Mouse (Mus musculus): Measurements from ENCODE around the gene Gm26602.
A peak's percentile ranks its signal among the peaks of the same experiment; 100 is the strongest.

The Gm26602 gene

GRCm38 (mm10) chr10:79886054-79886453, 24.6 kb upstream of the Gm26602 start, which contains the start of gene Elane:
Gene Elane, plus strand, starts transcription at chr10:79886247.
- no peak for DNase-seq

- no peak for DNase-seq
These were observed 24.0 kb upstream of the Gm26602 start for GRCm38 (mm10) chr10:79886611-79887010.

GRCm38 (mm10) chr10:79889386-79889785, 21.3 kb upstream of the Gm26602 start:
- no peak for DNase-seq

- no peak for DNase-seq
These were observed 20.0 kb upstream of the Gm26602 start, which contains the start of gene Cfd for GRCm38 (mm10) chr10:79890670-79891069. Gene Cfd, plus strand, starts transcription at chr10:79890853.

- DNase-seq, result peak; percentile 74
These were observed 18.1 kb upstream of the Gm26602 start for GRCm38 (mm10) chr10:79892451-79893118.

GRCm38 (mm10) chr10:79896306-79896705, 14.3 kb upstream of the Gm26602 start:
- DNase-seq, result no peak

- no peak for DNase-seq
These were observed 13.8 kb upstream of the Gm26602 start for GRCm38 (mm10) chr10:79896814-79897213.

GRCm38 (mm10) chr10:79897316-79898245, 13.1 kb upstream of the Gm26602 start:
- DNase-seq, result no peak

GRCm38 (mm10) chr10:79900951-79901410, 9.7 kb upstream of the Gm26602 start:
- peak; percentile 64 for DNase-seq

- DNase-seq, result no peak
These were observed 3.9 kb upstream of the Gm26602 start for GRCm38 (mm10) chr10:79906712-79907111.

GRCm38 (mm10) chr10:79907415-79907814, 3.2 kb upstream of the Gm26602 start:
- no peak for DNase-seq

GRCm38 (mm10) chr10:79908167-79909091, 2.2 kb upstream of the Gm26602 start, which contains the start of gene Med16:
Gene Med16, minus strand, starts transcription at chr10:79908923.
- DNase-seq, result peak; percentile 90

- no peak for DNase-seq
These were observed 1.3 kb upstream of the Gm26602 start for GRCm38 (mm10) chr10:79909092-79909922.

GRCm38 (mm10) chr10:79912412-79912811, 1.8 kb downstream of the Gm26602 start:
- no peak for DNase-seq

- no peak for DNase-seq
These were observed 3.7 kb downstream of the Gm26602 start for GRCm38 (mm10) chr10:79914131-79914947.

GRCm38 (mm10) chr10:79914948-79915596, 4.4 kb downstream of the Gm26602 start:
- DNase-seq, result no peak

- DNase-seq, result no peak
These were observed 5.4 kb downstream of the Gm26602 start for GRCm38 (mm10) chr10:79916081-79916480.

GRCm38 (mm10) chr10:79916808-79917531, 6.3 kb downstream of the Gm26602 start, which contains the start of gene Kiss1r:
Gene Kiss1r, plus strand, starts transcription at chr10:79916971.
- DNase-seq, result peak; percentile 85

GRCm38 (mm10) chr10:79917532-79918100, 7.0 kb downstream of the Gm26602 start:
- DNase-seq, result no peak

Measured in right cerebral cortex, postnatal 14 days (tissue).